ENCODE assay signal across 8 mouse cellular contexts in genomic region chr19:46571878-46572244, GRCm38 (mm10). TPM values are rescaled to one million over a fixed set of nuclear protein-coding genes. Genes with fewer than 3 reads are reported as not detected.
DNase-seq lines count a peak whose midpoint lies in the region; ATAC-seq and TF ChIP-seq lines count a peak whose summit lies in the region.

No protein-coding gene starts in this region.

- peaks cover 35% of the 10 kb centered on the region for H3K4me1 ChIP-seq in erythroblast, embryonic 14.5 days (ENCODE audit: control insufficient read depth)
- peaks cover 35% of the 10 kb centered on the region for H3K4me1 ChIP-seq in E14TG2a.4 (replicated peaks; ENCODE audit: low read depth, low read length)
- peaks cover 25% of the 10 kb centered on the region for H3K4me1 ChIP-seq in forebrain, embryonic 15.5 days
- H3K4me1 ChIP-seq in liver, embryonic 16.5 days (ENCODE audit: control insufficient read depth, low read depth, low read length) = peaks cover 20% of the 10 kb centered on the region

- H3K9me3 ChIP-seq in erythroblast, embryonic 14.5 days (ENCODE audit: control insufficient read depth, low read length) = no peaks in the 10 kb centered on the region
- H3K9me3 ChIP-seq in E14TG2a.4 (ENCODE audit: low read length) = no peaks in the 10 kb centered on the region
- no peaks in the 10 kb centered on the region for H3K9me3 ChIP-seq in forebrain, embryonic 15.5 days
- H3K9me3 ChIP-seq in liver, embryonic 16.5 days (replicated peaks; ENCODE audit: control insufficient read depth, low read length) = no peaks in the 10 kb centered on the region

- peak overlapping the region; percentile 81 for H3K27ac ChIP-seq in forebrain, embryonic 15.5 days (replicated peaks)
- no peak overlapping the region for H3K27ac ChIP-seq in liver, embryonic 16.5 days (ENCODE audit: low read length)

- peak overlapping the region; percentile 85 for H3K4me3 ChIP-seq in erythroblast, embryonic 14.5 days (replicated peaks)
- peak overlapping the region; percentile 89 for H3K4me3 ChIP-seq in E14TG2a.4 (replicated peaks; ENCODE audit: low read length)
- peak overlapping the region; percentile 65 for H3K4me3 ChIP-seq in forebrain, embryonic 15.5 days
- H3K4me3 ChIP-seq in liver, embryonic 16.5 days (ENCODE audit: low read depth, low read length) = peak overlapping the region; percentile 79

- ATAC-seq in erythroblast, adult 5-6 weeks (replicated peaks; ENCODE audit: low FRiP score, poor library complexity, severe bottlenecking) = no peak
- no peak for ATAC-seq in forebrain, embryonic 15.5 days (replicated peaks)
- ATAC-seq in liver, embryonic 16.5 days (ENCODE audit: low read depth) = no peak

- peak overlapping the region; percentile 70 for H3K4me2 ChIP-seq in forebrain, embryonic 15.5 days (replicated peaks)
- peak overlapping the region; percentile 73 for H3K4me2 ChIP-seq in liver, embryonic 16.5 days (ENCODE audit: low read depth, low read length)

- no peaks in the 10 kb centered on the region; the same call in 1 of the 2 replicates for H3K27me3 ChIP-seq in erythroblast, embryonic 14.5 days (ENCODE audit: control insufficient read depth)
- no peaks in the 10 kb centered on the region for H3K27me3 ChIP-seq in E14TG2a.4 (ENCODE audit: insufficient read depth, low read length)
- H3K27me3 ChIP-seq in forebrain, embryonic 15.5 days = no peaks in the 10 kb centered on the region
- H3K27me3 ChIP-seq in liver, embryonic 16.5 days (ENCODE audit: control insufficient read depth, insufficient read depth, low read depth, low read length) = no peaks in the 10 kb centered on the region

- peak overlapping the region; percentile 77 for H3K9ac ChIP-seq in forebrain, embryonic 15.5 days (replicated peaks)
- H3K9ac ChIP-seq in liver, embryonic 16.5 days (ENCODE audit: low read depth, low read length) = no peak overlapping the region

- no peak for DNase-seq in ovary, postnatal 14 days (ENCODE audit: low spot score)
- no peak for DNase-seq in adrenal gland, postnatal 10 days
- no peak for DNase-seq in kidney, adult 8-10 months

- no peaks in the 10 kb centered on the region for H3K36me3 ChIP-seq in erythroblast, embryonic 14.5 days (ENCODE audit: control insufficient read depth)
- no peaks in the 10 kb centered on the region for H3K36me3 ChIP-seq in E14TG2a.4 (ENCODE audit: insufficient read depth, low read length)
- peaks cover 3% of the 10 kb centered on the region; the same call in 1 of the 2 replicates for H3K36me3 ChIP-seq in forebrain, embryonic 15.5 days
- no peaks in the 10 kb centered on the region for H3K36me3 ChIP-seq in liver, embryonic 16.5 days (ENCODE audit: control insufficient read depth, insufficient read depth)

- 14% methylated on average over 10 of the region's 10 CpGs for WGBS in forebrain, embryonic 15.5 days
- WGBS in liver, embryonic 16.5 days (ENCODE audit: insufficient replicate concordance) = 54% methylated on average over 10 of the region's 10 CpGs

- no peak for TF ChIP-seq CTCF in E14TG2a.4 (conservative IDR thresholded peaks at IDR 0.05; ENCODE audit: low read length)

RNA-seq across cellular contexts. Expression of gene Arl3, which starts 1.1 kb away (rescaled TPM):
- polyA plus RNA-seq in erythroblast, embryonic 14.5 days (2012) = 1.5 and 3.1 TPM in 2 replicates
- 4.2 and 5.9 TPM in 2 replicates for total RNA-seq in erythroblast, adult 5-6 weeks (2015; ENCODE audit: low replicate concordance)
- 3.2 and 4.2 TPM in 2 replicates for total RNA-seq in erythroblast, adult 5-6 weeks (2017; ENCODE audit: low replicate concordance)
- 238 and 241 TPM in 2 replicates for polyA plus RNA-seq in forebrain, embryonic 15.5 days (2015; fragmentation: Nextera tagmentation; extraction: Ambion mirVana)
- polyA plus RNA-seq in liver, embryonic 16.5 days (2015; fragmentation: Nextera tagmentation; extraction: Ambion mirVana) = 23.6 and 27.1 TPM in 2 replicates
- total RNA-seq in adrenal gland, postnatal 10 days (2021) = 10 to 100 TPM; 41.7 to 43.0 TPM

RNA-seq across cellular contexts. Expression of gene Sfxn2, which starts 1.3 kb away (rescaled TPM):
- 0.02 and 0.06 TPM in 2 replicates for polyA plus RNA-seq in erythroblast, embryonic 14.5 days (2012)
- 1.9 TPM in 2 replicates for total RNA-seq in erythroblast, adult 5-6 weeks (2015; ENCODE audit: low replicate concordance)
- total RNA-seq in erythroblast, adult 5-6 weeks (2017; ENCODE audit: low replicate concordance) = 2.9 and 3.9 TPM in 2 replicates
- 12.6 and 13.7 TPM in 2 replicates for polyA plus RNA-seq in forebrain, embryonic 15.5 days (2015; fragmentation: Nextera tagmentation; extraction: Ambion mirVana)
- 33.4 and 37.6 TPM in 2 replicates for polyA plus RNA-seq in liver, embryonic 16.5 days (2015; fragmentation: Nextera tagmentation; extraction: Ambion mirVana)
- total RNA-seq in adrenal gland, postnatal 10 days (2021) = 10 to 100 TPM; 11.2 to 16.4 TPM

RNA-seq across cellular contexts. Expression of gene Wbp1l, which starts 27.0 kb away (rescaled TPM):
- 1.4 and 1.9 TPM in 2 replicates for polyA plus RNA-seq in erythroblast, embryonic 14.5 days (2012)
- 5.2 and 7.9 TPM in 2 replicates for total RNA-seq in erythroblast, adult 5-6 weeks (2015; ENCODE audit: low replicate concordance)
- total RNA-seq in erythroblast, adult 5-6 weeks (2017; ENCODE audit: low replicate concordance) = 8.2 and 9.8 TPM in 2 replicates
- 39.7 and 41.7 TPM in 2 replicates for polyA plus RNA-seq in forebrain, embryonic 15.5 days (2015; fragmentation: Nextera tagmentation; extraction: Ambion mirVana)
- 24.8 and 31.5 TPM in 2 replicates for polyA plus RNA-seq in liver, embryonic 16.5 days (2015; fragmentation: Nextera tagmentation; extraction: Ambion mirVana)
- total RNA-seq in adrenal gland, postnatal 10 days (2021) = 100 to 1,000 TPM; 122 to 123 TPM

Comparison
In these comparisons a context has a peak if more than half of its experiments do, and no peak if none do; other contexts are left out.
1. RNA of gene Sfxn2, which starts 1.3 kb away (polyA plus RNA-seq): 33.4 to 37.6 TPM in liver, embryonic 16.5 days and 12.6 to 13.7 TPM in forebrain, embryonic 15.5 days; 0.02 to 0.06 TPM in erythroblast, embryonic 14.5 days; every median in the first group is over 10 times any median in the second.
2. Peak in every context shown above with its lines, with median percentiles within 50 percentile points of each other: H3K4me3 ChIP-seq.